Mouse (Mus musculus) myocyte (in vitro differentiated cells): Measurements from ENCODE around the gene Evpl. TPM values are rescaled to one million over a fixed set of nuclear protein-coding genes. Genes with fewer than 3 reads are reported as not detected.
A peak's percentile ranks its signal among the peaks of the same experiment; 100 is the strongest.

ENCODE experiments used
- H3K27me3 ChIP-seq: one replicate; pipeline ENCODE4 v1.6.1; 2011; ENCODE audit not compliant: control insufficient read depth, insufficient read depth, insufficient read length
- H3K36me3 ChIP-seq: one replicate; pipeline ENCODE4 v1.6.1; 2011; ENCODE audit not compliant: control insufficient read depth, insufficient read depth
- H3K4me2 ChIP-seq: one replicate; pipeline ENCODE4 v1.6.1; 2011; ENCODE audit warnings: low read depth, control low read depth
- H3K4me3 ChIP-seq: one replicate; pipeline ENCODE4 v1.5.1; 2011; ENCODE audit warnings: mild to moderate bottlenecking, control low read depth, moderate library complexity
- H3K79me2 ChIP-seq: one replicate; pipeline ENCODE4 v1.6.1; 2011; ENCODE audit not compliant: control insufficient read depth, insufficient read depth
- H3ac ChIP-seq: one replicate; pipeline ENCODE4 v1.6.1; 2011; ENCODE audit not compliant: control insufficient read depth, insufficient read length
- CEBPB ChIP-seq: IDR thresholded peaks from 2 replicates; pipeline ENCODE4 v1.6.1; 2011; ENCODE audit warnings: mild to moderate bottlenecking, moderate library complexity; ENCODE audit not compliant: poor library complexity, insufficient read depth, severe bottlenecking
- E2F4 ChIP-seq: IDR thresholded peaks from one replicate; pipeline ENCODE4 v1.6.1; 2011; ENCODE audit warnings: mild to moderate bottlenecking, control low read depth, moderate library complexity; ENCODE audit not compliant: insufficient read depth
- MAX ChIP-seq: IDR thresholded peaks from one replicate; pipeline ENCODE4 v1.6.1; 2011; ENCODE audit warnings: low read depth, mild to moderate bottlenecking, control low read depth
- MYOD1 ChIP-seq, 3 experiments: IDR thresholded peaks; one replicate each; pipeline ENCODE4 v1.6.1; 2011; ENCODE audit warnings: control low read depth in 2 of 3, low read depth in 2 of 3, mild to moderate bottlenecking in 2 of 3, moderate library complexity in 1 of 3; ENCODE audit not compliant: insufficient read length in 2 of 3, control insufficient read depth in 1 of 3
- MYOG ChIP-seq, 3 experiments: IDR thresholded peaks; one replicate each; pipeline ENCODE4 v1.6.1; 2011; ENCODE audit warnings: control low read depth in 2 of 3, low read depth in 2 of 3, mild to moderate bottlenecking in 2 of 3; ENCODE audit not compliant: insufficient read length in 2 of 3, control insufficient read depth in 1 of 3, insufficient read depth in 1 of 3
- POLR2A ChIP-seq: IDR thresholded peaks from one replicate; pipeline ENCODE4 v1.6.1; 2011; ENCODE audit warnings: low read depth, mild to moderate bottlenecking, control low read depth, moderate library complexity; ENCODE audit not compliant: insufficient read length
- POLR2AphosphoS2 ChIP-seq: IDR thresholded peaks from one replicate; pipeline ENCODE4 v1.6.1; 2011; ENCODE audit warnings: low read depth, control low read depth; ENCODE audit not compliant: insufficient read length
- REST ChIP-seq: IDR thresholded peaks from one replicate; pipeline ENCODE4 v1.6.1; 2011; ENCODE audit warnings: mild to moderate bottlenecking, control low read depth, moderate library complexity; ENCODE audit not compliant: insufficient read depth, insufficient read length
- SRF ChIP-seq: IDR thresholded peaks from one replicate; pipeline ENCODE4 v1.6.1; 2011; ENCODE audit warnings: low read depth; ENCODE audit not compliant: control insufficient read depth, insufficient read length
- TCF12 ChIP-seq: IDR thresholded peaks from one replicate; pipeline ENCODE4 v1.6.1; 2011; ENCODE audit warnings: mild to moderate bottlenecking, control low read depth; ENCODE audit not compliant: poor library complexity, insufficient read depth, severe bottlenecking
- TCF3 ChIP-seq: IDR thresholded peaks from one replicate; pipeline ENCODE4 v1.6.1; 2011; ENCODE audit warnings: low read depth, control low read depth; ENCODE audit not compliant: insufficient read length
- USF1 ChIP-seq: IDR thresholded peaks from one replicate; pipeline ENCODE4 v1.6.1; 2011; ENCODE audit warnings: low read depth, mild to moderate bottlenecking, control low read depth, moderate library complexity
- polyA plus RNA-seq: library from polyadenylated mRNA; unstranded; fragments of >200 nt; fragmentation: generic; extraction: Trizol; gene quantifications from one replicate; pipeline ENCODE4 v1.2.1, GENCODE M21; 2012; ENCODE audit warnings: missing spikeins

Evpl gene
- polyA plus RNA-seq, 1 experiment: 0.14 TPM

DNA sequence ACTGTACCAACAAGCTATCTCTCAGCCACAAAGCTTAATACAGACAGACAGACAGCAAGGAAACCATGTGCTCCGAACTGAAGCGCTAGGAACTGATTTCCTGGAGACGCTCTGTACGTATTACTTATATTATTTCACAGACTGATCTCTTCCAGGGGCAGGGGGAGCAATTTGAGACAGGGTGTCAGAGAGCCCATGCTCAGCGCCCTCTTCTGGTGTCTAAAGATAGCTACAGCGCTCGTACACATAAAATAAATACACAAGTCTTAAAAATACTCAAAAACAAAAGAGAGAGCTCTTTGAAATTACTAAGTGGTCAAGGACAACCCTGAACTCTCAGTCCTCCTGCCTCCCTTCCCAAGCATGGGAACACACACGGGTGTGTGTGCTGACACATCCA lies 29.8 kb upstream of the Evpl start:
- Histone ChIP-seq H3ac (no peak overlapping the region), H3K4me3 (no peak overlapping the region), H3K79me2 (peaks cover 39% of the 10 kb centered on the region), H3K4me2 (no peak overlapping the region), H3K36me3 (peaks cover 66% of the 10 kb centered on the region), H3K27me3 (no peaks in the 10 kb centered on the region)
- no peak for TF ChIP-seq POLR2A
- no peak for TF ChIP-seq POLR2AphosphoS2
- no peak for TF ChIP-seq USF1

DNA sequence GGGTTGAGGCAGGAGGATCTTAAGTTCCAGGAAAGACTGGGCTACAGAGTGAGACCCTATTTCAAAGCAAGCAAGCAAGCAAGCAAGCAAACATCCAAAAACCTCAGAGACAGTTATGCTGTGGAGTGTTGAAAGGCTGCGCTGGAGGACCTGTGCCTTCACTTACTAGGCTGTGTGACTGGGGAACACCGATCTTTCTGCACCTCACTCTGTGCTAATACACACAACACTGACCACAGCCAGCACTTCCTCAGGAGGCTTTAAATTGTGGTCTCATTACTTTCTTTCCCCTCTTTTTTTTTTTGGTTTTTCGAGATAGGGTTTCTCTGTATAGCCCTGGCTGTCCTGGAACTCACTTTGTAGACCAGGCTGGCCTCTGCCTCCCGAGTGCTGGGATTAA lies 28.0 kb upstream of the Evpl start:
- no peak overlapping the region for H3K4me3 ChIP-seq
- no peak overlapping the region for H3K4me2 ChIP-seq
- TF ChIP-seq USF1: no peak
- no peak for TF ChIP-seq TCF3
- TF ChIP-seq E2F4: no peak
- no peak for TF ChIP-seq MAX
- no peak for TF ChIP-seq TCF12
- TF ChIP-seq MYOD1 (IDR thresholded peaks at IDR 0.05; ENCODE audit: control insufficient read depth in 1 of 3, insufficient read length in 2 of 3, low read depth in 2 of 3): no peak
- no peak for TF ChIP-seq REST
- TF ChIP-seq POLR2A: no peak
- TF ChIP-seq POLR2AphosphoS2: no peak
- TF ChIP-seq CEBPB: no peak
- TF ChIP-seq SRF: no peak
- TF ChIP-seq MYOG (IDR thresholded peaks at IDR 0.05; ENCODE audit: control insufficient read depth in 1 of 3, insufficient read depth in 1 of 3, insufficient read length in 2 of 3, low read depth in 2 of 3): no peak
- H3K27me3 ChIP-seq: no peaks in the 10 kb centered on the region
- H3K36me3 ChIP-seq: peaks cover 56% of the 10 kb centered on the region
- peaks cover 21% of the 10 kb centered on the region for H3K79me2 ChIP-seq
- no peak overlapping the region for H3ac ChIP-seq

DNA sequence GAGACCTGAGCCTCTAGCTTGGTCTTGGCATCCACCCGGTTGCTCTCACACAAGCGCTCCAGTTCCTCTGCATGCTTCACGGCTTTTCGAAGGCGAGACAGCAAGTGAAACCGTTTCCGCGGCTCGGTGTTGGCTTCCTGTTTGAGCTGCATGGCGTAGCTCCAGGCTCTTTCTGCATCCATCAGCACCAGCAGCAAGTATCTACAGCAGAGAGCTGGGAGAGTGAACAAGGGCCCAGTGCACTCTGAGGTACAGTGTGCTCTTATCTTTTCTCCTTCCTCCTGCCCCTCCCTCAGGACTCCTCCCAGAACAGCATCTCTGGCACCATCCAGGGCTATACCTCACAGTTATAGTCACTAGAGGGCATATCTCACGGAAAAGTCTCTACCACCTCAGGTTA lies 27.5 kb upstream of the Evpl start:
- H3K79me2 ChIP-seq: peaks cover 16% of the 10 kb centered on the region
- TF ChIP-seq TCF3 (no peak), REST (no peak), USF1 (no peak), TCF12 (no peak), MAX (no peak), E2F4 (no peak), POLR2AphosphoS2 (no peak), MYOG (IDR thresholded peaks at IDR 0.05; ENCODE audit: control insufficient read depth in 1 of 3, insufficient read depth in 1 of 3, insufficient read length in 2 of 3, low read depth in 2 of 3) (no peak), MYOD1 (IDR thresholded peaks at IDR 0.05; ENCODE audit: control insufficient read depth in 1 of 3, insufficient read length in 2 of 3, low read depth in 2 of 3) (no peak), CEBPB (no peak), SRF (no peak), POLR2A (no peak)
- H3K36me3 ChIP-seq: peaks cover 57% of the 10 kb centered on the region
- H3ac ChIP-seq: no peak overlapping the region
- H3K27me3 ChIP-seq: no peaks in the 10 kb centered on the region
- no peak overlapping the region for H3K4me2 ChIP-seq
- no peak overlapping the region for H3K4me3 ChIP-seq

DNA sequence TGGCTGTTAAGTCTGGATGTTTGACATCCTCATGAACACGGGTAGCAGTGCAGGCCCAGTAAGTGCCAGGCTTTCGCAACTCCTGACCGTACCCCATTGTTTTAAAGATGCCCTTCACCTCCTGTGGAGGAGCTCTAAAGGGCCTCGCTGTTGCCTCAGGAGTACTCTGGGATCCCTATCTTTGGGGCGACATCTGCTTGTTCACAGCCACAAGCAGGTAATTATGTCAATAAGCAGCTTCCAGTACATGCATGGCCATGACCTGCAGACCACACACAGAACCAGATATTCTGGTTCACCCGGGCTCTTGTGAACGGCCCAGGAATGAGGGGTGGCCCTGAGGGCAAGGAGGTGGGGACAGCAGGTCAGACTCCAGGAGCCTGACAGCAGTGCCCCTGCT lies 22.4 kb upstream of the Evpl start:
- no peak overlapping the region for H3K4me2 ChIP-seq
- no peak overlapping the region for H3K4me3 ChIP-seq
- no peaks in the 10 kb centered on the region for H3K27me3 ChIP-seq
- H3K79me2 ChIP-seq: peaks cover 9% of the 10 kb centered on the region
- H3ac ChIP-seq: no peak overlapping the region
- TF ChIP-seq USF1 (no peak), MAX (no peak), POLR2A (no peak), REST (no peak), SRF (no peak)
- H3K36me3 ChIP-seq: peaks cover 43% of the 10 kb centered on the region

DNA sequence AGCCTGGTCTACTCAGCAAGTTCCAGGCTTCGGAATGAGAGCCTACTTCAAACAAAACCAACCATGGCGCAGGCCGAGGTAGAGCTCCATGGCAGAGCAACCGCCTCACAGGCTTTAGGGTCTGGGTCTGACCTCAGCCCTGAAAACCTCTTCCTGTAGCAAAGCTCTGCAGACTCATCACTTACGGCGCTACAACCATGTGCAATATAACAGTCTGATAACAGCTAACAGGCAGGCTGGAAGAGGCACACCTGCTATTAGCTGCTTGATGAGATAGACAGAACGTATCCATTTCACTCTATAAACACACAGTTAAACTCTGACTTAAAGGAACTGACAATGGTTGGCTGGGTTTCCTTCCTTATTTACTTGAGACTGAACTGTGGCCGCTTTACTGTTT lies 21.6 kb upstream of the Evpl start:
- no peak overlapping the region for H3K4me3 ChIP-seq
- H3K4me2 ChIP-seq: no peak overlapping the region
- TF ChIP-seq TCF12 (no peak), MYOD1 (IDR thresholded peaks at IDR 0.05; ENCODE audit: control insufficient read depth in 1 of 3, insufficient read length in 2 of 3, low read depth in 2 of 3) (peak in 1 of 3 experiments; percentile 57), REST (no peak), TCF3 (no peak), E2F4 (no peak), MYOG (IDR thresholded peaks at IDR 0.05; ENCODE audit: control insufficient read depth in 1 of 3, insufficient read depth in 1 of 3, insufficient read length in 2 of 3, low read depth in 2 of 3) (no peak)
- H3ac ChIP-seq: no peak overlapping the region
- H3K27me3 ChIP-seq: no peaks in the 10 kb centered on the region
- H3K36me3 ChIP-seq: peaks cover 36% of the 10 kb centered on the region
- peaks cover 9% of the 10 kb centered on the region for H3K79me2 ChIP-seq
